11 mouse cellular contexts compared by ENCODE assay signal in the genomic region with DNA sequence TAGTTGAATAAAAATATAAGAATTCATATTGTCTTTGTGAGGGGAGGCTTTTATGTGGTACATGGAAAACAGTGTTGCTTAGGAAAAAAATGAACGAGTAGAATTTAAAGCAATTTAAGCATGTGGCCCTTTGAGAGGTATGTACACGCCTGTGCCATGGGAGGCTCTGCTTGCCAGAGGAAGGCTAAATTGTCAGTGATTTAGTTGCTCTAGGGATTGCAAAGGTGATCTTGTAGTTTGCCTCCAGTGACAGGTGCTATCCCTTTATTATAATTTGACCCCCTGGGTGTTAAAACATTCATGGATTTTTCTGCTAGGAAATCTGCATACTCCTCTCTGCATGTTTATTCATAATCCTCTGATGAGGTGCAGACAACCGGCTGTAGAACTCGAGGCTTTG.
"Had no signal": no experiment of that assay in that cellular context is flagged by ENCODE, and none has a peak within 500 bp of the region (broad histone marks: within the 10 kb centered on the region; RNA-seq: fewer than 3 reads in every experiment).

No protein-coding gene starts in this region.

- H3K27ac ChIP-seq: limb, embryonic 13.5 days; liver, embryonic 14.5 days; neural tube, embryonic 15.5 days had no signal

- H3K4me2 ChIP-seq: limb, embryonic 13.5 days; neural tube, embryonic 15.5 days had no signal

- H3K9me3 ChIP-seq: limb, embryonic 13.5 days; neural tube, embryonic 15.5 days had no signal

- H3K4me1 ChIP-seq: limb, embryonic 13.5 days; neural tube, embryonic 15.5 days had no signal

- DNase-seq: kidney, adult 18-20 months; kidney, postnatal 10 days; kidney, postnatal 4 days; left cerebral cortex, postnatal 4 days; lung, adult 18-20 months; right cerebral cortex, adult 18-20 months; right cerebral cortex, postnatal 25 days; thymus, postnatal 36 days had no signal

- H3K36me3 ChIP-seq: limb, embryonic 13.5 days; neural tube, embryonic 15.5 days had no signal

- H3K9ac ChIP-seq: limb, embryonic 13.5 days; liver, embryonic 14.5 days; neural tube, embryonic 15.5 days had no signal

- H3K4me3 ChIP-seq: limb, embryonic 13.5 days; neural tube, embryonic 15.5 days had no signal

- H3K27me3 ChIP-seq: limb, embryonic 13.5 days; neural tube, embryonic 15.5 days had no signal
